Mouse (Mus musculus): ENCODE measurements around the gene Vps41.

Gene Vps41

DNA sequence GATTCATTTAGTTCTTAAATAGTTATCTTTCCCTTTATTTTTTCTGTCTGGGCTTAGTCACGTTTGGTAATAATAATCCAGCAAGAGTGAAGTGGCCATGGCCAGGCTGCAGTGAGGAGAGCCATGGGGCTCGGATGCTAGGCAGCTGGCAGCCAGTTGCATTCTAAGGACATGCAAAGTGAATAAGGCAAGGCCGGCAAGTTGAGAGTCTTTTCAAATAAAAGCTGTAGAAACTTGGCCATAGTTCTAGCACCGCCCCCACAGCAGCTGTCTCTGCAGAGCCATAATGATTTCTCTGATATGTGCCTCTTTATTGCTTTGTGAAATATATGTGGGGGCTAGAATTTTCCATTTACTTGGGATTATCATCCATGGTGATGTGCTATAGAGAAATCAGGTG lies 141.1 kb downstream of the Vps41 start:
- Histone ChIP-seq H3K4me1 (replicated peaks; ENCODE audit: low read depth, low read length) (peaks cover 12% of the 10 kb centered on the region), H3K27me3 (ENCODE audit: insufficient read depth, low read length) (no peaks in the 10 kb centered on the region), H3K4me3 (replicated peaks; ENCODE audit: low read length) (no peak overlapping the region), H3K9me3 (ENCODE audit: low read length) (no peaks in the 10 kb centered on the region), H3K36me3 (ENCODE audit: insufficient read depth, low read length) (peaks cover 71% of the 10 kb centered on the region)
- no peak for TF ChIP-seq POU5F1 (IDR thresholded peaks at IDR 0.05; ENCODE audit: borderline replicate concordance, low read length)
- no peak for TF ChIP-seq NANOG (IDR thresholded peaks at IDR 0.05; ENCODE audit: borderline replicate concordance, low read length)
- TF ChIP-seq CTCF (conservative IDR thresholded peaks at IDR 0.05; ENCODE audit: low read length), result no peak

DNA sequence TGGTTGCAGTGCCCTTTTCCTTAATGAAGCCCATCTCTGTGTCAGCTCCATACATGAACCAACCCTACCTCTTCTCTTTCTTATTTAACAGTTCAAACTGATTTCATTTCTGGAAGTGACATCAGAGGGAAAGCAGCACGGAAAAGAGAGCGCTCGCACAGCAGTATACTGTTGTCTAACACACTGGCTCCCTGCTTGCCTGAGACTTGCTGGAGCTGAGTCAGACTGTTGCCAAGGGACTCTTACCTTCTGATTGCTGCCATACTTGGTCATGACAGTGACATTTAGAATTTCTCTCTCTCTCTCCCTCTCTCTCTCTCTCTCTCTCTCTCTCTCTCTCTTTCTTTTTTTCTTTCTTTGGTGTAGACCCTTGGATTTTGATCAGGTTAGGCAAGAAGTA lies 142.3 kb downstream of the Vps41 start:
- peaks cover 12% of the 10 kb centered on the region for H3K4me1 ChIP-seq (replicated peaks; ENCODE audit: low read depth, low read length)
- H3K27me3 ChIP-seq (ENCODE audit: insufficient read depth, low read length), result no peaks in the 10 kb centered on the region
- no peak overlapping the region for H3K4me3 ChIP-seq (replicated peaks; ENCODE audit: low read length)
- no peaks in the 10 kb centered on the region for H3K9me3 ChIP-seq (ENCODE audit: low read length)
- H3K36me3 ChIP-seq (ENCODE audit: insufficient read depth, low read length), result peaks cover 70% of the 10 kb centered on the region
- TF ChIP-seq NANOG (IDR thresholded peaks at IDR 0.05; ENCODE audit: borderline replicate concordance, low read length) (no peak), CTCF (conservative IDR thresholded peaks at IDR 0.05; ENCODE audit: low read length) (no peak), POU5F1 (IDR thresholded peaks at IDR 0.05; ENCODE audit: borderline replicate concordance, low read length) (no peak)

DNA sequence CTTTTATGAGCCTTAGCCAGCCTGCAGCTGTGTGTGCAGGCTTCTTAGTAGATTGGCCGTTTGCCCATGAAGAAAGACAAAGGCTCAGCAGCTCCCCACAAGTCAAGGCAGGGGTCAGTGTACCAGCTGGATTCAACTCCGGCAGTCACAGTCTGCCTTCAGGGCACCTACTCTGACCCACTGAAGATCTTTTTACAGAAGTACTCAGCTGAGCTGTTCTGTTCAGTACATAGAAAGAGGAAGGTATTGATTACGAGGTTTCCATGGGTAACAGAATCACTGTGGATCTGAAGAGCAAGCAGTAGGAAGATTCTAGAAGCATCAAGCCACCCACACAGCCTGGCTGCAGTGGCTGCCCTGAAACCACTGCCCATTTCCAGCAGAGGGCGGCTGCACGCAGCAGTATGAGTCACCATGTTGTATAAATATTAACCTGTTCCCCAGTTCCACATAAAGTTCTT lies 151.0 kb downstream of the Vps41 start:
- Histone ChIP-seq H3K36me3 (ENCODE audit: insufficient read depth, low read length) (peaks cover 29% of the 10 kb centered on the region), H3K9me3 (ENCODE audit: low read length) (no peaks in the 10 kb centered on the region), H3K4me1 (replicated peaks; ENCODE audit: low read depth, low read length) (no peaks in the 10 kb centered on the region), H3K4me3 (replicated peaks; ENCODE audit: low read length) (no peak overlapping the region), H3K27me3 (ENCODE audit: insufficient read depth, low read length) (no peaks in the 10 kb centered on the region)
- no peak for TF ChIP-seq NANOG (IDR thresholded peaks at IDR 0.05; ENCODE audit: borderline replicate concordance, low read length)
- peak; percentile 6; the same call in 1 of the 2 replicates for TF ChIP-seq CTCF (conservative IDR thresholded peaks at IDR 0.05; ENCODE audit: low read length)

DNA sequence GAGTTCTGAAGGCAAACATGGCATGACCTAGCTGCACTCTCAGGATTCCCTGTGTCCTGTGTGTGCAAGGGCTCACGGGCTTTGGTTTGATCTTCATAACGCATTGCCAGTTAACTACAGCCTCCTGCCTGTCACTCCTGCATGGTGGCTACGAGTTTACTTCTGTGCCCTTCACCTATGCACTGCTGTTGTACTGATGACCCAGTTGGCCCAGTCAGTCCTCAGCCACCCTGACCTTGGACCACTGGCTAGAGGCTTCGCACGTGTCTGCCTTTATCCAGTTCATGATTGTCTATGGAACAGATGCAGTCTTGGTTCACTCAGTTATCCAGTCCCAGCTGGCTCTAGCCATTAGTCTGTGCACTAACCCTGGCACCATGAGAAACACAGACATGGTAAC lies 151.7 kb downstream of the Vps41 start:
- Histone ChIP-seq H3K4me1 (replicated peaks; ENCODE audit: low read depth, low read length) (no peaks in the 10 kb centered on the region), H3K9me3 (ENCODE audit: low read length) (no peaks in the 10 kb centered on the region), H3K36me3 (ENCODE audit: insufficient read depth, low read length) (peaks cover 22% of the 10 kb centered on the region), H3K4me3 (replicated peaks; ENCODE audit: low read length) (no peak overlapping the region), H3K27me3 (ENCODE audit: insufficient read depth, low read length) (no peaks in the 10 kb centered on the region)
- TF ChIP-seq NANOG (IDR thresholded peaks at IDR 0.05; ENCODE audit: borderline replicate concordance, low read length) (no peak), POU5F1 (IDR thresholded peaks at IDR 0.05; ENCODE audit: borderline replicate concordance, low read length) (no peak), CTCF (conservative IDR thresholded peaks at IDR 0.05; ENCODE audit: low read length) (no peak)

DNA sequence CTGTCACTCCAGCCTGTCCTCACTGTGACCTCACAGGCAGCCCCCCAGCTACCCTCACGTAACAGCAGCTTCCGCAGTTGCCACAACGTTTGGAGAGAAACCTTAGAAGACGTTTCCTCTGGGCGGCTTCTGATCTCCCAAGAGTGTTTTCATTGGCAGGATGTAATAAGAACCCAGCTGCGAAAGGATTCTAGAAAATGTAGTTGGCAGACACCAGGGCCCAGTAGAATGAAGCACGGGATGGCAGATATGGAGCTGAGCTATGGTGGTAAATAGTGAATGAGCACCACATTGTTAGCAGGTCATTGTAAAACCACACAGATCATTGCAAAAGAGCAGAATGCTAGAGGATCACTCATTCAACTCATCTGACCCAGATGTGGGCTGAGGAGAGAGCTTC lies 158.2 kb downstream of the Vps41 start:
- Histone ChIP-seq H3K9me3 (ENCODE audit: low read length) (no peaks in the 10 kb centered on the region), H3K27me3 (ENCODE audit: insufficient read depth, low read length) (no peaks in the 10 kb centered on the region)
- TF ChIP-seq POU5F1 (IDR thresholded peaks at IDR 0.05; ENCODE audit: borderline replicate concordance, low read length) (no peak), NANOG (IDR thresholded peaks at IDR 0.05; ENCODE audit: borderline replicate concordance, low read length) (no peak), CTCF (conservative IDR thresholded peaks at IDR 0.05; ENCODE audit: low read length) (no peak)

DNA sequence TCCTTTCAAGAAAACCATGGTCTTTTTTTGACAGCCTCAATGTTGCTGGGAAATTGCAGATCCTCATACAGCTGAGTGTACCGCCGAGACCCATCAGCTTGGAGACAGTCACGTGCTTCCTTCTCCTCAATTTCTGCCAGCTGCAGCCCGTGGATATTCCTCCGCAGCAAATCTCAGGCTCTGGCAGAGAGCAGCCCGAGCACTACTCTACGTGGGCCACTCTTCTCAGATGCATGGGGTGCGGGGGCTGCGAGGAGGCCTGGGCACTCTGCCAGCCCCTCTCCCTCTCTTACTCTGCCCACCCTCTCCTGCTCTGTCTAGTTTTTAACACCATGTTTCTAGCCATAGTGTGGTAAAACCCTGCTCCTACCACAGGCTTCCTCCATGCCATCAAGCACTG lies 175.8 kb downstream of the Vps41 start:
- Histone ChIP-seq H3K4me3 (replicated peaks; ENCODE audit: low read length) (no peak overlapping the region), H3K27me3 (ENCODE audit: insufficient read depth, low read length) (no peaks in the 10 kb centered on the region), H3K36me3 (ENCODE audit: insufficient read depth, low read length) (no peaks in the 10 kb centered on the region), H3K4me1 (replicated peaks; ENCODE audit: low read depth, low read length) (no peaks in the 10 kb centered on the region), H3K9me3 (ENCODE audit: low read length) (no peaks in the 10 kb centered on the region)
- no peak for TF ChIP-seq NANOG (IDR thresholded peaks at IDR 0.05; ENCODE audit: borderline replicate concordance, low read length)
- TF ChIP-seq POU5F1 (IDR thresholded peaks at IDR 0.05; ENCODE audit: borderline replicate concordance, low read length), result no peak
- no peak for TF ChIP-seq CTCF (conservative IDR thresholded peaks at IDR 0.05; ENCODE audit: low read length)

More for the DNA sequence above, 158.2 kb downstream of the Vps41 start:
- Histone ChIP-seq H3K4me3 (replicated peaks; ENCODE audit: low read length) (no peak overlapping the region), H3K4me1 (replicated peaks; ENCODE audit: low read depth, low read length) (no peaks in the 10 kb centered on the region), H3K36me3 (ENCODE audit: insufficient read depth, low read length) (no peaks in the 10 kb centered on the region)

DNA sequence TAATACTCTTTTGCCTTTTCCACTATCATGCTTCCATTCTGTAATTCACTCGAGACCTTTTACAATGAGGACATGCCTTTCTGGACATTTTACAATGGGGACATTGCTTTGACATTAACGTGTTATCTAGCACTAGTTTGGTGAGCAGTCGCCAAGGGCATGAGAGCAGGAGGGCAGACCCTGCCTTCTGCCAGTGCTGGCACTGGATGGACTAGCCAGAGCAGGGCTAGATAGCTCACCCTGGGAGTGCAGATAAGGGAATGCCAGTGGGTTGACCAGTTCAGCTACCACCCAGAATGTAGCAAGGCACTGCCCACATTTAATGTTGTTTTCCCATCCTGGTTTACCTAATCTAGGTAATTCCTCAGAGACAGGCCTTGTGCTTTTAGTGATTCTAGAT lies 179.7 kb downstream of the Vps41 start:
- no peaks in the 10 kb centered on the region for H3K36me3 ChIP-seq (ENCODE audit: insufficient read depth, low read length)
- no peaks in the 10 kb centered on the region for H3K4me1 ChIP-seq (replicated peaks; ENCODE audit: low read depth, low read length)
- TF ChIP-seq POU5F1 (IDR thresholded peaks at IDR 0.05; ENCODE audit: borderline replicate concordance, low read length) (no peak), NANOG (IDR thresholded peaks at IDR 0.05; ENCODE audit: borderline replicate concordance, low read length) (no peak), CTCF (conservative IDR thresholded peaks at IDR 0.05; ENCODE audit: low read length) (no peak)
- H3K27me3 ChIP-seq (ENCODE audit: insufficient read depth, low read length), result no peaks in the 10 kb centered on the region
- no peaks in the 10 kb centered on the region for H3K9me3 ChIP-seq (ENCODE audit: low read length)
- H3K4me3 ChIP-seq (replicated peaks; ENCODE audit: low read length), result no peak overlapping the region

DNA sequence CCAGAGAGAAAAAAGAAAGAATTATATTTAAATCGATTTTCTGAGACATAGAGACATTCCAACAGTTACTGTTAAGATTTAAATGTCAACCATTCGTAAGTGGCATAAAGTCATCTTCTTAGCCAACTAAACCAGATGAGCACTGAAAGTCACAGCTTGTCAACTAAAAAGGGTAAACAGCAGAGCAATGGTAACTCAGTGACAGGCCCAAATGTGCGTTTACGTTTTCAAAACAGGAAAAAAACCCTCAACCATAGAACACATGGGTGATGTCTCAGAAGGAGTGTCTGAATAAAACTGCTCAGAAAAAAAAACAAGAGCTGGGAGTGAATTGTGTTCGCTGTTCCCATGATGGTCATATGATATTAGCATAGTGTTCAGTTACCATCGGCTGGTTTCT lies 186.5 kb downstream of the Vps41 start:
- no peaks in the 10 kb centered on the region for H3K36me3 ChIP-seq (ENCODE audit: insufficient read depth, low read length)
- TF ChIP-seq POU5F1 (IDR thresholded peaks at IDR 0.05; ENCODE audit: borderline replicate concordance, low read length) (no peak), NANOG (IDR thresholded peaks at IDR 0.05; ENCODE audit: borderline replicate concordance, low read length) (no peak), CTCF (conservative IDR thresholded peaks at IDR 0.05; ENCODE audit: low read length) (no peak)
- H3K4me1 ChIP-seq (replicated peaks; ENCODE audit: low read depth, low read length), result no peaks in the 10 kb centered on the region
- no peaks in the 10 kb centered on the region for H3K9me3 ChIP-seq (ENCODE audit: low read length)
- no peaks in the 10 kb centered on the region for H3K27me3 ChIP-seq (ENCODE audit: insufficient read depth, low read length)
- H3K4me3 ChIP-seq (replicated peaks; ENCODE audit: low read length), result no peak overlapping the region

DNA sequence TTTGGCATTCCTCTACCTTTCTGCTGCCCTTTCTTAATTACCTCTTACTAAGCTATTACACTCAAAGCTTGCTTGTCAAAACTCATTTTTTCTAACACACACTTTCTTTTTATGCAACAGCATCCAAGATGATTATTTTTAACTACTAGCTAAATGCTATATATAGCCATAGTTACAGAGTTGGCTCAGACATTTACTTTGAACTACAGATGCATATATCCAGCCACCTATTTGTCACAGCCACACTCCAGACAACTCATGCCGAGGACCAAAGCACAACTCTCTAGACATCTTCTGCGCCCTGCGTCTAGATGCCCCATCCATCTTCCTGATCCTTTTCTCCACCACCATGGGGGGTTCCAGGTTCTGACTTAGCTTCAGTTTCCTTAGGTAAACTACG lies 197.7 kb downstream of the Vps41 start:
- H3K4me3 ChIP-seq (replicated peaks; ENCODE audit: low read length), result no peak overlapping the region
- no peaks in the 10 kb centered on the region for H3K4me1 ChIP-seq (replicated peaks; ENCODE audit: low read depth, low read length)
- H3K9me3 ChIP-seq (ENCODE audit: low read length), result no peaks in the 10 kb centered on the region
- no peaks in the 10 kb centered on the region for H3K27me3 ChIP-seq (ENCODE audit: insufficient read depth, low read length)
- TF ChIP-seq CTCF (conservative IDR thresholded peaks at IDR 0.05; ENCODE audit: low read length) (no peak), NANOG (IDR thresholded peaks at IDR 0.05; ENCODE audit: borderline replicate concordance, low read length) (no peak), POU5F1 (IDR thresholded peaks at IDR 0.05; ENCODE audit: borderline replicate concordance, low read length) (no peak)
- H3K36me3 ChIP-seq (ENCODE audit: insufficient read depth, low read length), result no peaks in the 10 kb centered on the region

All from E14TG2a.4 (cell line).